Mouse (Mus musculus) stomach, embryonic 14.5 days (tissue): ENCODE results near the gene Chd9. TPM values are rescaled to one million over a fixed set of nuclear protein-coding genes. Genes with fewer than 3 reads are reported as not detected.

Experiments used
- ATAC-seq: fragments of 200-750 bp; cut with Nextera tagmentation; 2 replicates; pipeline ENCODE4 v1.8.0; 2017; ENCODE audit warnings: low read depth, moderate TSS enrichment; ENCODE audit not compliant: insufficient number of reproducible peaks, insufficient read depth, low FRiP score
- H3K27ac ChIP-seq: fragments of 300-500 bp; sonication (generic); 2 replicates; pipeline ENCODE4 v1.5.1; 2014; ENCODE audit warnings: mild to moderate bottlenecking, low read length, moderate library complexity, mixed read lengths
- H3K27me3 ChIP-seq: fragments of 300-500 bp; sonication (generic); 2 replicates; pipeline ENCODE4 v1.6.1; 2014; ENCODE audit warnings: low read length, control low read depth, mixed read lengths; ENCODE audit not compliant: control insufficient read depth, insufficient read depth
- H3K36me3 ChIP-seq: fragments of 300-500 bp; sonication (generic); 2 replicates; pipeline ENCODE4 v1.6.1; 2014; ENCODE audit warnings: mild to moderate bottlenecking, control low read depth, low read length, moderate library complexity, mixed read lengths; ENCODE audit not compliant: control insufficient read depth, insufficient read depth
- H3K4me1 ChIP-seq: fragments of 300-500 bp; sonication (generic); 2 replicates; pipeline ENCODE4 v1.6.1; 2014; ENCODE audit warnings: low read length, control low read depth, mixed read lengths; ENCODE audit not compliant: control insufficient read depth, insufficient read depth
- H3K4me2 ChIP-seq: fragments of 300-500 bp; sonication (generic); replicated peaks from 2 replicates; pipeline ENCODE4 v1.6.1; 2014; ENCODE audit warnings: low read depth, low read length, control low read depth
- H3K4me3 ChIP-seq: fragments of 300-500 bp; sonication (generic); 2 replicates; pipeline ENCODE4 v1.5.1; 2014; ENCODE audit warnings: low read depth, low read length, control low read depth
- H3K9ac ChIP-seq: fragments of 300-500 bp; sonication (generic); replicated peaks from 2 replicates; pipeline ENCODE4 v1.6.1; 2014; ENCODE audit warnings: low read depth, mild to moderate bottlenecking, control low read depth, low read length, moderate library complexity, mixed read lengths
- H3K9me3 ChIP-seq: fragments of 300-500 bp; sonication (generic); 2 replicates; pipeline ENCODE4 v1.6.1; 2016; ENCODE audit warnings: low read depth, low read length, control low read depth; ENCODE audit not compliant: control insufficient read depth
- WGBS: fragments of 180-500 bp; shearing (Covaris S2); extraction: QIAGEN DNeasy Blood & Tissue Kit; methylation state at CpG from one replicate; pipeline ENCODE4 v1.1.7; 2014; 5-methylcytosine and 5-hydroxymethylcytosine counted together
- polyA plus RNA-seq: library from polyadenylated mRNA; unstranded; fragments of >200 nt; fragmentation: Nextera tagmentation; extraction: Ambion mirVana; gene quantifications from 2 replicates; pipeline ENCODE4 v1.2.1, GENCODE M21; 2014

Chd9 gene
- polyA plus RNA-seq, 1 experiment from 2014 or later, result 112 TPM

GRCm38 (mm10) chr8:90954802-90955760, 126.9 kb downstream of the Chd9 start:
- Histone ChIP-seq H3K27me3 (no peaks in the 10 kb centered on the region), H3K4me1 (peaks cover 15% of the 10 kb centered on the region; the same call in 1 of the 2 replicates), H3K9me3 (no peaks in the 10 kb centered on the region), H3K27ac (peak overlapping the region; percentile 98), H3K4me2 (peak overlapping the region; percentile 56), H3K9ac (peak overlapping the region; percentile 62), H3K4me3 (peak overlapping the region; percentile 53), H3K36me3 (no peaks in the 10 kb centered on the region)
- peak; percentile 89; the same call in 1 of the 2 replicates for ATAC-seq
- 2% methylated on average over 21 of the region's 21 CpGs for WGBS

DNA sequence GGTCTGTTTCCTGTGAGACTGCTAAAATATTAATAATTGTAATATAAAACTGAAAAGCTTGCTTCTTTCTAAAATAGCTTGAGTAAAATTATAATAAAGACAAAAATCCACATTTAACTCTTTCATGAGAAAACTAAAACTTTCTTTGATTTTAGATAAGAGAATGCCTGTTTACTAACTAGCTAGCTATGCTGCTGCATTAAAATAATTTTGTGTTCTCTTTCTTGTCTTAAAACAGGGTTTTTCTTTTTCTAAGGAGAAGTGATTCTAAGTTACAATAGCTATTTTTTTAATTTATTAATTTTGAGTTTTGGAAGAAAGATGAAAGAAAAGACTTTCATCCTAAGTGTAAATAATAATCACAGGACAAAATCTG, 127.6 kb downstream of the Chd9 start:
- H3K9me3 ChIP-seq, result no peaks in the 10 kb centered on the region
- peak overlapping the region; percentile 62 for H3K9ac ChIP-seq
- peaks cover 15% of the 10 kb centered on the region; the same call in 1 of the 2 replicates for H3K4me1 ChIP-seq
- peak overlapping the region; percentile 65 for H3K4me2 ChIP-seq
- no peaks in the 10 kb centered on the region for H3K27me3 ChIP-seq
- no peaks in the 10 kb centered on the region for H3K36me3 ChIP-seq
- H3K4me3 ChIP-seq, result peak overlapping the region; percentile 53
- ATAC-seq, result no peak
- peak overlapping the region; percentile 98 for H3K27ac ChIP-seq

- Histone ChIP-seq H3K27ac (0 out of 2 replicates have a peak overlapping the region, but pooled peaks have one; percentile 15), H3K9me3 (no peaks in the 10 kb centered on the region), H3K4me3 (peak overlapping the region; percentile 28), H3K9ac (peak overlapping the region; percentile 25), H3K4me1 (peaks cover 15% of the 10 kb centered on the region; the same call in 1 of the 2 replicates), H3K27me3 (no peaks in the 10 kb centered on the region), H3K4me2 (peak overlapping the region; percentile 65), H3K36me3 (no peaks in the 10 kb centered on the region)
- WGBS, result 54% methylated on average over 9 of the region's 9 CpGs
- no peak for ATAC-seq
Observed at GRCm38 (mm10) chr8:90956390-90956789, 128.2 kb downstream of the Chd9 start.

- H3K4me2 ChIP-seq, result peak overlapping the region; percentile 65
Observed at GRCm38 (mm10) chr8:90957711-90958110, 129.6 kb downstream of the Chd9 start.

GRCm38 (mm10) chr8:90959721-90960120, 131.6 kb downstream of the Chd9 start:
- Histone ChIP-seq H3K4me3 (no peak overlapping the region), H3K4me1 (peaks cover 15% of the 10 kb centered on the region; the same call in 1 of the 2 replicates), H3K27me3 (no peaks in the 10 kb centered on the region), H3K9me3 (no peaks in the 10 kb centered on the region), H3K4me2 (no peak overlapping the region), H3K36me3 (no peaks in the 10 kb centered on the region), H3K27ac (no peak overlapping the region), H3K9ac (no peak overlapping the region)
- 87% methylated on average over 4 of the region's 4 CpGs for WGBS
- no peak for ATAC-seq

More at GRCm38 (mm10) chr8:90957711-90958110, 129.6 kb downstream of the Chd9 start:
- Histone ChIP-seq H3K9me3 (no peaks in the 10 kb centered on the region), H3K4me3 (no peak overlapping the region), H3K9ac (no peak overlapping the region), H3K36me3 (no peaks in the 10 kb centered on the region), H3K4me1 (peaks cover 15% of the 10 kb centered on the region; the same call in 1 of the 2 replicates), H3K27ac (no peak overlapping the region), H3K27me3 (no peaks in the 10 kb centered on the region)
- no peak for ATAC-seq

- H3K4me2 ChIP-seq, result no peak overlapping the region
- no peak for ATAC-seq
- H3K27me3 ChIP-seq, result no peaks in the 10 kb centered on the region
- H3K4me3 ChIP-seq, result no peak overlapping the region
- WGBS, result 60% methylated on average over 4 of the region's 4 CpGs
- peaks cover 12% of the 10 kb centered on the region; the same call in 1 of the 2 replicates for H3K4me1 ChIP-seq
- no peak overlapping the region for H3K9ac ChIP-seq
- no peak overlapping the region for H3K27ac ChIP-seq
- H3K36me3 ChIP-seq, result no peaks in the 10 kb centered on the region
- no peaks in the 10 kb centered on the region for H3K9me3 ChIP-seq
Observed at GRCm38 (mm10) chr8:90961603-90962002, 133.5 kb downstream of the Chd9 start.

GRCm38 (mm10) chr8:90964044-90964443, 135.9 kb downstream of the Chd9 start:
- Histone ChIP-seq H3K4me1 (0 out of 2 replicates have a peak, but pooled peaks cover 3% of the 10 kb centered on the region), H3K36me3 (no peaks in the 10 kb centered on the region), H3K4me2 (no peak overlapping the region), H3K9ac (no peak overlapping the region), H3K9me3 (no peaks in the 10 kb centered on the region), H3K27ac (no peak overlapping the region), H3K27me3 (no peaks in the 10 kb centered on the region), H3K4me3 (no peak overlapping the region)
- 92% methylated on average over 2 of the region's 2 CpGs for WGBS
- no peak for ATAC-seq

DNA sequence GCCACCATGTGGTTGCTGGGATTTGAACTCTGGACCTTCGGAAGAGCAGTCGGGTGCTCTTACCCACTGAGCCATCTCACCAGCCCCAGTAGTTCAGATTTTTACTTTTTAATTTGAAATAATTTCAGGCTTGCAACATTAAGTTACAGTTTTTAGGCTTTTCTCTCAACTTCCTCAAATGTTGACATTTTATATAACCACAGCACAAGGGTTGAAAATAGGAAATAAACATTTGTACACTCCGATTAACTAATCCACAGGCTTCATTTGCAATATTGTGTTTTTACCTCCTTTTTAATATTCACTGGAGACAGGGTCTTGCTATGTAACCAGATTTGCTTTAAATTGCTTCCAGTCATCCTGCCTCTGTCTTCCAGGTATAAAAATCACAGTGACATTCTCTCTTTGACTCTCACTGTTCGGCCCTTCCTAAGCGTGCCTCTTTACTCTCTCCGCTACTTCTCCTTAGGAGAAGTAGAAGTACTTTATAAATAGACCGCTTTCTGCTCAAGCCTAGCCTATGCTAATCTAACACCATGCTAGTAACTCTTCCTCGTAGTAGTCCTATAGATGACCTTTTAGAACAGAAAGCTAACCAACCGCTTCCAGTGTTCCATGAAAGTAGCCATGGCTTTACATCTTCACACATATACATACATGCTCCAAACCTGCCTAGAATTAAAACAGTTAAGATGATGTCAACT, 137.5 kb downstream of the Chd9 start:
- WGBS, result 94% methylated on average over 9 of the region's 9 CpGs
- no peak overlapping the region for H3K4me2 ChIP-seq
- no peaks in the 10 kb centered on the region for H3K9me3 ChIP-seq
- no peaks in the 10 kb centered on the region for H3K27me3 ChIP-seq
- no peak for ATAC-seq
- H3K27ac ChIP-seq, result no peak overlapping the region
- H3K4me3 ChIP-seq, result no peak overlapping the region
- H3K4me1 ChIP-seq, result no peaks in the 10 kb centered on the region
- H3K36me3 ChIP-seq, result no peaks in the 10 kb centered on the region
- no peak overlapping the region for H3K9ac ChIP-seq
